Mouse (Mus musculus) cerebellum, adult 2 months (tissue): ENCODE results near the gene Gdpd2. TPM values are rescaled to one million over a fixed set of nuclear protein-coding genes. Genes with fewer than 3 reads are reported as not detected.

Experiments used
- DNase-seq, 2 experiments: peaks; one replicate each; pipeline ENCODE4 v3.0.0; 2021
- H3K27ac ChIP-seq: fragments of 200-500 bp; 2 replicates; pipeline ENCODE4 v1.5.1; 2012; ENCODE audit warnings: low read length, control low read depth, inconsistent platforms; ENCODE audit not compliant: insufficient read depth
- H3K27me3 ChIP-seq: fragments of 200-500 bp; 2 replicates; pipeline ENCODE4 v1.6.1; 2012; ENCODE audit warnings: inconsistent platforms, mild to moderate bottlenecking, low read length, moderate library complexity; ENCODE audit not compliant: control insufficient read depth, insufficient read depth
- H3K4me1 ChIP-seq: fragments of 200-500 bp; 2 replicates; pipeline ENCODE4 v1.6.1; 2011; ENCODE audit warnings: low read length; ENCODE audit not compliant: control insufficient read depth, insufficient read depth
- H3K4me3 ChIP-seq: fragments of 200-500 bp; replicated peaks from 2 replicates; pipeline ENCODE3; 2011; ENCODE audit warnings: mild to moderate bottlenecking, low read depth, low read length, control low read depth; ENCODE audit not compliant: insufficient read depth
- CTCF ChIP-seq: fragments of 200-500 bp; IDR thresholded peaks from 2 replicates; pipeline ENCODE4 v1.5.1; 2011; ENCODE audit warnings: low read depth, mild to moderate bottlenecking, control low read depth, low read length, moderate library complexity, borderline replicate concordance; ENCODE audit not compliant: insufficient read depth
- POLR2A ChIP-seq: fragments of 200-500 bp; IDR thresholded peaks from 2 replicates; pipeline ENCODE4 v1.6.1; 2011; ENCODE audit warnings: low read length, control low read depth, borderline replicate concordance; ENCODE audit not compliant: insufficient read depth
- WGBS: fragments of 180-500 bp; shearing (Covaris S2); methylation state at CpG from one replicate; pipeline ENCODE4 v1.1.7; 2018; 5-methylcytosine and 5-hydroxymethylcytosine counted together
- polyA plus RNA-seq: library from polyadenylated mRNA; depleted of rRNA; stranded (reverse); fragments of >200 nt; gene quantifications from 2 replicates; pipeline ENCODE4 v1.2.3, GENCODE M21; 2012; rRNA removed

Gdpd2 gene
- polyA plus RNA-seq, 1 experiment: 13.2 TPM

- Histone ChIP-seq H3K4me1 (0 out of 2 replicates have a peak, but pooled peaks cover 4% of the 10 kb centered on the region), H3K27me3 (no peaks in the 10 kb centered on the region), H3K27ac (peak overlapping the region; percentile 35; the same call in 1 of the 2 replicates), H3K4me3 (peak overlapping the region; percentile 64)
- peak in 1 of 2 experiments; percentile 47 for DNase-seq
- 13% methylated on average over 26 of the region's 36 CpGs for WGBS
- TF ChIP-seq POLR2A (no peak), CTCF (no peak)
These were observed 38.4 kb downstream of the Gdpd2 start for GRCm38 (mm10) chrX:100767885-100768626.

- peak overlapping the region; percentile 64 for H3K4me3 ChIP-seq
- H3K27ac ChIP-seq: 0 out of 2 replicates have a peak overlapping the region, but pooled peaks have one; percentile 30
- TF ChIP-seq POLR2A (no peak), CTCF (no peak)
- 0 out of 2 replicates have a peak, but pooled peaks cover 4% of the 10 kb centered on the region for H3K4me1 ChIP-seq
- H3K27me3 ChIP-seq: no peaks in the 10 kb centered on the region
- 19% methylated on average over 5 of the region's 5 CpGs for WGBS
- peak; percentile 21 to 39 for DNase-seq
These were observed 39.6 kb downstream of the Gdpd2 start for GRCm38 (mm10) chrX:100769281-100769680.

- Histone ChIP-seq H3K4me3 (peak overlapping the region; percentile 26), H3K27me3 (no peaks in the 10 kb centered on the region), H3K4me1 (0 out of 2 replicates have a peak, but pooled peaks cover 4% of the 10 kb centered on the region), H3K27ac (no peak overlapping the region)
- TF ChIP-seq POLR2A: no peak
- peak; percentile 47; the same call in 1 of the 2 replicates for TF ChIP-seq CTCF
- WGBS: 20% methylated on average over 23 of the region's 23 CpGs
- peak; percentile 40 to 59 for DNase-seq
These were observed 44.7 kb downstream of the Gdpd2 start for GRCm38 (mm10) chrX:100774341-100774811.

- Histone ChIP-seq H3K4me3 (no peak overlapping the region), H3K4me1 (no peaks in the 10 kb centered on the region), H3K27ac (no peak overlapping the region), H3K27me3 (no peaks in the 10 kb centered on the region)
- DNase-seq: no peak
- TF ChIP-seq CTCF (no peak), POLR2A (no peak)
- 81% methylated on average over 3 of the region's 3 CpGs for WGBS
These were observed 45.7 kb downstream of the Gdpd2 start for GRCm38 (mm10) chrX:100775405-100775804.

DNA sequence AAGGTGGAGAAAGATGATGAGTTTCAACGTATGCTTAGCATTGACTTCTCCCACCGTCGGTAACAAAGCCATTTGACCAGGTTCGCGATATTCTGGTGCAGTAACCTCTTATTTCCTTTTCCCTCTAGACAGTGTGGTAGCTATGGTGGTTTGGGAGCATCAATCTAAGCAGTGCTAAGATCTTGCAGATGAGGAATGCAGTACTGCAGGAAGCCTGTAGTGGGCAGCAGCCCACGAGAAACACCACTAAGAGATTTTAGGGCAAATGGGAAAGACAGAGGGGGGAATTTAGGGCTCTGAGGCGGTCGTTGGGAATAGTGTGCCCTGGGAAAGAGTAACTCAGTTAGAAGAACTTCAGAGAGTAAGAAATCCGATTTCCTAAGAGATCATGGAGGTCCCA is 46.8 kb downstream of the Gdpd2 start:
- Histone ChIP-seq H3K27me3 (no peaks in the 10 kb centered on the region), H3K4me3 (peak overlapping the region; percentile 68), H3K27ac (peak overlapping the region; percentile 76), H3K4me1 (no peaks in the 10 kb centered on the region)
- DNase-seq: peak; percentile 66 to 71
- 12% methylated on average over 9 of the region's 9 CpGs for WGBS
- TF ChIP-seq CTCF (peak; percentile 59), POLR2A (no peak)

DNA sequence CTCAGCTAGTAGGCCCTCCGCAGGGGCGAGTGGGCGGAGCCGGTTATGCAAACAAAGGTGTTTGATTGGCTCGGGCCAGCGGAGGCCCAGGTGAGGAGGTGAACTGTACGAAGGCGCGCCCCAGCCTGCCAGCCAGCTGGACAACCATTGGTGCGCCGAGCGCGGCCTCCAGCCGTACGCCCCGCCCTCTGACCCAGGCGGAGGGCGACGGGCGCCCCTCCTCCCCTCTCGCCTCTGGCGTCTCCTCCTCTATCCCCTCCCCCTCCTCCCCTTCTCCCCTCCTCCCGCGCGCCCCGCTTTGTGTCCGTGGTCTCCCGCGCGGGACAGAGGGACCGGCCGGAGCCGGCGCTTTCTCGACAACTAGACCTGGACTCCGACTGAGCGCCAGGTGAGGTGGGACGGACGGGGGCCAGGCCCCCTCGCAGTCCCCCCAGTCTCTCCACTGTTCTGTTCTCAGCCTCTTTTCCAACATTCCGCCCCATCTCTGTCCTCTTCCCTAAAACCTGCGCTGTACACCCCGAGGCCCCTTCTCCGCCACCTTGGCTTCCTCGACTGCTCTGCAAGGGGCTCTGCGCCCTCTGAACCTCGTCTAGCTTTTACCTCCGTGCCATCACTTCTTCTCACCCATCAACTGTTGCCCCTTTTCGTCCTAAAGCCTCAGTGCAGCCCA is 47.4 kb downstream of the Gdpd2 start:
- 11% methylated on average over 43 of the region's 49 CpGs for WGBS
- H3K27me3 ChIP-seq: no peaks in the 10 kb centered on the region
- peak overlapping the region; percentile 76 for H3K27ac ChIP-seq
- DNase-seq: peak; percentile 73 to 82
- TF ChIP-seq CTCF: no peak
- no peak for TF ChIP-seq POLR2A
- H3K4me3 ChIP-seq: peak overlapping the region; percentile 68
- H3K4me1 ChIP-seq: no peaks in the 10 kb centered on the region

- no peak for TF ChIP-seq POLR2A
- TF ChIP-seq CTCF: no peak
- Histone ChIP-seq H3K27ac (peak overlapping the region; percentile 71; the same call in 1 of the 2 replicates), H3K27me3 (no peaks in the 10 kb centered on the region), H3K4me3 (peak overlapping the region; percentile 68), H3K4me1 (no peaks in the 10 kb centered on the region)
- peak in 1 of 2 experiments; percentile 10 for DNase-seq
- WGBS: 22% methylated on average over 10 of the region's 10 CpGs
These were observed 48.1 kb downstream of the Gdpd2 start for GRCm38 (mm10) chrX:100777655-100778234.

DNA sequence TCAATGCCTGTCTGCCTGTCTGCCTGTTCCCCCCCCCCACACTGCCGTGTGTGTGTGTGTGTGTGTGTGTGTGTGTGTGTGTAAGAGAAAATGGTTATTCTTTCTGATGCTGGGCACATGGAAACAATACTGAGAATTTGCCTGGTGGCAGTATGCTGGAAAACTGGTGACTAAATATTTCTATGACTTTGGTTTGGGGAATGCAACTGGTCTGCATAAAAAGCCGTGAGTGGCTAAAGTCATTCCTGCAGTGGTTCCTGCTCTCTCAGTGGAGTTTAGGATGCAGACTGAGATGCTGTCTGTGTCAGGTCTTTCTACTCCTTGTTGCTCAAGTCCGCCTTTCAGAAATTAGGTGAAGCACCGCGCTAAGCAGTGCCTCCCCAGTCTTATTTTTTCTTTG is 48.7 kb downstream of the Gdpd2 start:
- DNase-seq: no peak
- TF ChIP-seq CTCF: no peak
- no peak for TF ChIP-seq POLR2A
- Histone ChIP-seq H3K27ac (no peak overlapping the region), H3K4me1 (no peaks in the 10 kb centered on the region), H3K4me3 (no peak overlapping the region), H3K27me3 (no peaks in the 10 kb centered on the region)
- 58% methylated on average over 5 of the region's 5 CpGs for WGBS

Other genes with a start within 250 kb of the Gdpd2 start
- gene Igbp1, start 235.6 kb upstream of the Gdpd2 start, polyA plus RNA-seq: 47.7 and 51.8 TPM in 2 replicates
- gene Dgat2l6, start 205.0 kb upstream of the Gdpd2 start, polyA plus RNA-seq: not detected in 2 replicates
- gene Awat1, start 157.6 kb upstream of the Gdpd2 start, polyA plus RNA-seq: not detected in 2 replicates
- gene P2ry4, start 135.0 kb upstream of the Gdpd2 start, polyA plus RNA-seq: 0.03 and 0.08 TPM in 2 replicates
- gene Arr3, start 124.4 kb upstream of the Gdpd2 start, polyA plus RNA-seq: not detected in 2 replicates
- gene Kif4, start 104.1 kb upstream of the Gdpd2 start, polyA plus RNA-seq: 0.26 and 0.33 TPM in 2 replicates
- gene Pdzd11, start 103.3 kb upstream of the Gdpd2 start, polyA plus RNA-seq: 50.3 and 53.1 TPM in 2 replicates
- 48.5 and 50.1 TPM in 2 replicates for gene Dlg3, start 37.8 kb downstream of the Gdpd2 start, polyA plus RNA-seq